Mouse (Mus musculus): ENCODE measurements around the gene 1700080E11Rik. TPM values are rescaled to one million over a fixed set of nuclear protein-coding genes. Genes with fewer than 3 reads are reported as not detected.

1700080E11Rik gene
- total RNA-seq (2023): not detected in 4 replicates

GRCm38 (mm10) chr9:105144992-105145391, at the start of gene 1700080E11Rik:
Gene 1700080E11Rik (minus strand): TSS chr9:105145092.

DNA sequence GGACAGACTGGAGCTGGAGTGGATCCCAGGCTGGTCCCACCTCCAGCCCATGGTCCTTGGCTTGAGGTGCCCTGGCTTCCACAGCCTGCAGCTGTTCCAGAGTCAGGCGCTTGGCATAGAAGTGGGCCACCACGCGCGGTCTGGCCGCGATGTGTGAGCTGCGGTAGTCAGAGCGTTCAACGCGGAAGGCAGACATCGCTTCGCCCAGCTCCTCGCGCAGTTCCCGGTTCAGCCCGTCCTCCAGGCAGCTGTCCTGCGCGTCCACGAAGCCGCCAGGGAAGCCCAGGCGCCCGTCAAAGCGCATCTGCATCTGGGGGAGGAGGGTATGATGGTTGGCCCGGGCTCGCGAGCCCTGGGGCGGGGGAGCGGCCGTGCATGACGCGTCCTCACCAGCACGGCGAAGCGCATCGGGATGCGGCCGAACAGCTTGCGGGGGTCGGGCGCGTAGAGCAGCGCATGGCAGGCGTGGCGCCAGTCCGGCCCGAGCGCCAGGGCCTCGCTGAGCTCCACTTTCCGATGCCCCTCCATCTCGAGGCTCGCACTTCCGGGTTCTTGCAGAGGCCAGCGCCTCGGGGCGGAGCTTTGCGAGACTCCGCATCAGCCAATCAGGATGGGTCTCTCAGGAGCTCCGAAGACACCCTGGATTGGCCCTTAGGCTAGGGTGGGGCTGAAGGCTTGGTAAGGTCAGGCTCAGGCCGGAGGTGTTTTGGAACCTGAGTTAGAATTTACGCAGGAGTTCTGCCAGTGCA, 13.5 kb downstream of the 1700080E11Rik start, which contains the start of gene Nudt16:
TSS of gene Nudt16 (minus strand) at position 572 of the 749 bp plus-strand sequence.

Other genes with a start within 250 kb of the 1700080E11Rik start
- 55.4 to 71.8 TPM (median 64.3 TPM) in 4 replicates for gene Mrpl3, start 91.9 kb downstream of the 1700080E11Rik start, total RNA-seq (2023)
- gene Nudt16, start 13.3 kb downstream of the 1700080E11Rik start, total RNA-seq (2023): 21.1 to 22.2 TPM (median 21.6 TPM) in 4 replicates

Measured in B cell, adult 62 days (primary cell).